Mouse (Mus musculus): ENCODE data around the gene Olfr1324.
"Not testable (repeated sequence)": the region's sequence is repeated elsewhere in the genome, so short reads cannot be mapped to it uniquely, and the experiment has no call there.

- not testable (repeated sequence) for TF ChIP-seq CTCF, POLR2A (IDR thresholded peaks at IDR 0.05; ENCODE audit: insufficient read depth, low read depth, low read length)
Observed at GRCm38 (mm10) chrX:50470341-50470740, 42.0 kb upstream of the Olfr1324 start.
